In genomic region chr11:77491123-77491501, GRCm38 (mm10) we compare ENCODE assay signal across 8 mouse cellular contexts. TPM values are rescaled to one million over a fixed set of nuclear protein-coding genes. Genes with fewer than 3 reads are reported as not detected.
DNase-seq lines count a peak whose midpoint lies in the region; ATAC-seq lines count a peak whose summit lies in the region.

No protein-coding gene starts in this region.

- no peaks in the 10 kb centered on the region for H3K27me3 ChIP-seq in hindbrain, embryonic 13.5 days

- ATAC-seq in hindbrain, embryonic 13.5 days (ENCODE audit: low FRiP score): peak; percentile 57

- peak overlapping the region; percentile 96 for H3K4me3 ChIP-seq in hindbrain, embryonic 13.5 days

- no peaks in the 10 kb centered on the region for H3K36me3 ChIP-seq in hindbrain, embryonic 13.5 days

- WGBS in hindbrain, embryonic 13.5 days: 0% methylated on average over 13 of the region's 13 CpGs

- peak overlapping the region; percentile 95 for H3K27ac ChIP-seq in hindbrain, embryonic 13.5 days

- no peaks in the 10 kb centered on the region for H3K9me3 ChIP-seq in hindbrain, embryonic 13.5 days

- H3K9ac ChIP-seq in hindbrain, embryonic 13.5 days: peak overlapping the region; percentile 98

- peak; percentile 96 for DNase-seq in Muller cell, postnatal 12 days (ENCODE audit: inconsistent ontology term)
- DNase-seq in cerebellum, postnatal 14 days: peak; percentile 95 to 98
- DNase-seq in frontal cortex, postnatal 14 days (ENCODE audit: low spot score in 2 of 2): peak; percentile 84 to 89
- peak; percentile 84 for DNase-seq in left cerebral cortex, adult 11 months (ENCODE audit: low spot score)
- peak; percentile 93 to 94 for DNase-seq in lung, postnatal 4 days
- DNase-seq in retina, postnatal 7 days (ENCODE audit: low read depth, low spot score): peak; percentile 86
- peak; percentile 84 for DNase-seq in urinary bladder, postnatal 10 days (ENCODE audit: low spot score)

- H3K4me1 ChIP-seq in hindbrain, embryonic 13.5 days (replicated peaks): peaks cover 85% of the 10 kb centered on the region

- peak overlapping the region; percentile 74 for H3K4me2 ChIP-seq in hindbrain, embryonic 13.5 days

RNA-seq across cellular contexts. Expression of gene Ankrd13b, which starts 1.6 kb away (rescaled TPM):
- polyA plus RNA-seq in hindbrain, embryonic 13.5 days (2015; fragmentation: Nextera tagmentation; extraction: Ambion mirVana): 29.4 and 31.0 TPM in 2 replicates

RNA-seq across cellular contexts. Expression of gene Git1, which starts 2.2 kb away (rescaled TPM):
- polyA plus RNA-seq in hindbrain, embryonic 13.5 days (2015; fragmentation: Nextera tagmentation; extraction: Ambion mirVana): 14.3 and 15.1 TPM in 2 replicates

RNA-seq across cellular contexts. Expression of gene Abhd15, which starts 23.8 kb away (rescaled TPM):
- polyA plus RNA-seq in hindbrain, embryonic 13.5 days (2015; fragmentation: Nextera tagmentation; extraction: Ambion mirVana): 1.9 and 3.3 TPM in 2 replicates

RNA-seq across cellular contexts. Expression of gene Trp53i13, which starts 24.7 kb away (rescaled TPM):
- polyA plus RNA-seq in hindbrain, embryonic 13.5 days (2015; fragmentation: Nextera tagmentation; extraction: Ambion mirVana): 14.9 and 15.5 TPM in 2 replicates

RNA-seq across cellular contexts. Expression of gene Gm10392, which starts 27.9 kb away (rescaled TPM):
- not detected in 2 replicates for polyA plus RNA-seq in hindbrain, embryonic 13.5 days (2015; fragmentation: Nextera tagmentation; extraction: Ambion mirVana)

Comparison
In these comparisons a context has a peak if more than half of its experiments do, and no peak if none do; other contexts are left out.
1. Peak in every context shown above with its lines: DNase-seq, ATAC-seq, H3K4me3 ChIP-seq and H3K27ac ChIP-seq.